Mouse (Mus musculus): ENCODE measurements at regions not wholly inside any gene's neighbourhood (a gene's known extent, or its start where the extent isn't known, plus 50 kb on each side); places are given as distances from the start of the nearest gene placed in this dataset.

- TF ChIP-seq EP300 (IDR thresholded peaks at IDR 0.05; ENCODE audit: low read depth in 1 of 2, low read length in 2 of 2) = no peak
- no peak for TF ChIP-seq USF2 (IDR thresholded peaks at IDR 0.05; ENCODE audit: borderline replicate concordance in 1 of 2, insufficient read depth in 1 of 2, low read depth in 1 of 2, low read length in 2 of 2)
- TF ChIP-seq TAL1 (IDR thresholded peaks at IDR 0.05; ENCODE audit: low read length) = no peak
- TF ChIP-seq RCOR1 (IDR thresholded peaks at IDR 0.05; ENCODE audit: low read depth, low read length) = no peak
- no peak for TF ChIP-seq MXI1 (IDR thresholded peaks at IDR 0.05; ENCODE audit: low read depth, low read length)
- TF ChIP-seq ELF1 (IDR thresholded peaks at IDR 0.05; ENCODE audit: low read depth, low read length) = no peak
- no peak for TF ChIP-seq MYC (IDR thresholded peaks at IDR 0.05; ENCODE audit: low read depth, low read length)
- no peak for TF ChIP-seq UBTF (IDR thresholded peaks at IDR 0.05; ENCODE audit: borderline replicate concordance, insufficient read depth, low read depth, low read length)
- TF ChIP-seq MAZ (IDR thresholded peaks at IDR 0.05; ENCODE audit: low read depth, low read length) = no peak
- TF ChIP-seq POLR2A (IDR thresholded peaks at IDR 0.05; ENCODE audit: control insufficient read depth in 1 of 2, insufficient read depth in 1 of 2, low read depth in 1 of 2, low read length in 2 of 2, poor library complexity in 1 of 2) = no peak
- TF ChIP-seq BHLHE40 (IDR thresholded peaks at IDR 0.05; ENCODE audit: borderline replicate concordance, low read depth, low read length) = no peak
- no peak for TF ChIP-seq TCF12 (IDR thresholded peaks at IDR 0.05; ENCODE audit: low read depth, low read length)
- TF ChIP-seq MAX (IDR thresholded peaks at IDR 0.05; ENCODE audit: low read length) = no peak
- TF ChIP-seq POLR2AphosphoS5 (IDR thresholded peaks at IDR 0.05; ENCODE audit: borderline replicate concordance, low read depth, low read length) = no peak
- no peak for TF ChIP-seq ZC3H11A (IDR thresholded peaks at IDR 0.05; ENCODE audit: low read depth, low read length)
- TF ChIP-seq ZKSCAN1 (IDR thresholded peaks at IDR 0.05; ENCODE audit: low read depth, low read length) = no peak
- TF ChIP-seq E2F4 (IDR thresholded peaks at IDR 0.05; ENCODE audit: borderline replicate concordance, low read depth, low read length) = no peak
- no peak for TF ChIP-seq SIN3A (IDR thresholded peaks at IDR 0.05; ENCODE audit: low read length)
- TF ChIP-seq NRF1 (IDR thresholded peaks at IDR 0.05; ENCODE audit: insufficient read depth, low read depth, low read length, poor library complexity, severe bottlenecking) = no peak
- H3K9me3 ChIP-seq (replicated peaks; ENCODE audit: insufficient read depth, low read length) = no peaks in the 10 kb centered on the region
Observed at GRCm38 (mm10) chr15:88385943-88386342, 214.2 kb upstream of the Zdhhc25 start.

GRCm38 (mm10) chr15:88386711-88387110, 213.4 kb upstream of the Zdhhc25 start:
- Histone ChIP-seq H3K36me3 (ENCODE audit: control insufficient read depth in 1 of 2, insufficient read depth in 2 of 2, low read length in 2 of 2) (no peaks in the 10 kb centered on the region), H3K9me3 (replicated peaks; ENCODE audit: insufficient read depth, low read length) (no peaks in the 10 kb centered on the region), H3K4me3 (ENCODE audit: control insufficient read depth in 1 of 2, insufficient read depth in 1 of 2, low read depth in 2 of 2, low read length in 2 of 2) (no peak overlapping the region), H3K9ac (ENCODE audit: control insufficient read depth, low read depth, low read length, poor library complexity, severe bottlenecking) (no peak overlapping the region), H3K27ac (ENCODE audit: control insufficient read depth, low read depth, low read length) (no peak overlapping the region), H3K27me3 (ENCODE audit: control insufficient read depth in 1 of 2, insufficient read depth in 2 of 2, low read length in 2 of 2) (no peaks in the 10 kb centered on the region), H3K4me1 (ENCODE audit: control insufficient read depth in 1 of 2, insufficient read depth in 2 of 2, low read length in 2 of 2) (no peaks in the 10 kb centered on the region), H3K79me2 (ENCODE audit: control insufficient read depth, insufficient read depth, low read length, poor library complexity) (no peaks in the 10 kb centered on the region)
- TF ChIP-seq ZNF384 (IDR thresholded peaks at IDR 0.05; ENCODE audit: low read depth, low read length) = no peak
- no peak for TF ChIP-seq UBTF (IDR thresholded peaks at IDR 0.05; ENCODE audit: borderline replicate concordance, insufficient read depth, low read depth, low read length)
- no peak for TF ChIP-seq MAX (IDR thresholded peaks at IDR 0.05; ENCODE audit: low read length)
- TF ChIP-seq NRF1 (IDR thresholded peaks at IDR 0.05; ENCODE audit: insufficient read depth, low read depth, low read length, poor library complexity, severe bottlenecking) = no peak
- TF ChIP-seq MXI1 (IDR thresholded peaks at IDR 0.05; ENCODE audit: low read depth, low read length) = no peak
- no peak for TF ChIP-seq ETS1 (IDR thresholded peaks at IDR 0.05; ENCODE audit: low read depth, low read length)
- no peak for TF ChIP-seq BHLHE40 (IDR thresholded peaks at IDR 0.05; ENCODE audit: borderline replicate concordance, low read depth, low read length)
- TF ChIP-seq TCF12 (IDR thresholded peaks at IDR 0.05; ENCODE audit: low read depth, low read length) = no peak
- no peak for TF ChIP-seq POLR2A (IDR thresholded peaks at IDR 0.05; ENCODE audit: control insufficient read depth in 1 of 2, insufficient read depth in 1 of 2, low read depth in 1 of 2, low read length in 2 of 2, poor library complexity in 1 of 2)
- TF ChIP-seq SMC3 (IDR thresholded peaks at IDR 0.05; ENCODE audit: low read depth, low read length) = no peak
- no peak for TF ChIP-seq POLR2AphosphoS2 (IDR thresholded peaks at IDR 0.05; ENCODE audit: low read length)
- TF ChIP-seq SIN3A (IDR thresholded peaks at IDR 0.05; ENCODE audit: low read length) = no peak
- TF ChIP-seq HCFC1 (IDR thresholded peaks at IDR 0.05; ENCODE audit: low read depth, low read length) = no peak
- TF ChIP-seq EP300 (IDR thresholded peaks at IDR 0.05; ENCODE audit: low read depth in 1 of 2, low read length in 2 of 2) = no peak
- DNase-seq (ENCODE audit: low read depth, low spot score) = no peak

More at GRCm38 (mm10) chr15:88385943-88386342, 214.2 kb upstream of the Zdhhc25 start:
- no peak overlapping the region for H3K9ac ChIP-seq (ENCODE audit: control insufficient read depth, low read depth, low read length, poor library complexity, severe bottlenecking)
- no peak overlapping the region for H3K4me3 ChIP-seq (ENCODE audit: control insufficient read depth in 1 of 2, insufficient read depth in 1 of 2, low read depth in 2 of 2, low read length in 2 of 2)
- no peaks in the 10 kb centered on the region for H3K27me3 ChIP-seq (ENCODE audit: control insufficient read depth in 1 of 2, insufficient read depth in 2 of 2, low read length in 2 of 2)
- no peaks in the 10 kb centered on the region for H3K79me2 ChIP-seq (ENCODE audit: control insufficient read depth, insufficient read depth, low read length, poor library complexity)
- H3K36me3 ChIP-seq (ENCODE audit: control insufficient read depth in 1 of 2, insufficient read depth in 2 of 2, low read length in 2 of 2) = no peaks in the 10 kb centered on the region
- no peak for DNase-seq (ENCODE audit: low read depth, low spot score)
- H3K4me1 ChIP-seq (ENCODE audit: control insufficient read depth in 1 of 2, insufficient read depth in 2 of 2, low read length in 2 of 2) = no peaks in the 10 kb centered on the region
- H3K27ac ChIP-seq (ENCODE audit: control insufficient read depth, low read depth, low read length) = no peak overlapping the region
